Mouse (Mus musculus) limb, embryonic 12.5 days (tissue): ENCODE results near the gene Ocln. TPM values are rescaled to one million over a fixed set of nuclear protein-coding genes. Genes with fewer than 3 reads are reported as not detected.
"Not testable (repeated sequence)": the region's sequence is repeated elsewhere in the genome, so short reads cannot be mapped to it uniquely, and the experiment has no call there.

ENCODE experiments used
- ATAC-seq: fragments of 200-750 bp; cut with Nextera tagmentation; 2 replicates; pipeline ENCODE4 v1.8.0; 2017; ENCODE audit warnings: low read depth, moderate TSS enrichment; ENCODE audit not compliant: insufficient number of reproducible peaks, insufficient read depth, low FRiP score, low TSS enrichment
- H3K27ac ChIP-seq: fragments of 300-500 bp; sonication (generic); 2 replicates; pipeline ENCODE4 v1.5.1; 2016; ENCODE audit warnings: mild to moderate bottlenecking, moderate library complexity
- H3K27me3 ChIP-seq: fragments of 300-500 bp; sonication (generic); 2 replicates; pipeline ENCODE4 v1.6.1; 2016; ENCODE audit warnings: mild to moderate bottlenecking, moderate library complexity
- H3K36me3 ChIP-seq: fragments of 300-500 bp; sonication (generic); 2 replicates; pipeline ENCODE4 v1.6.1; 2016; ENCODE audit warnings: mild to moderate bottlenecking, moderate library complexity
- H3K4me1 ChIP-seq: fragments of 300-500 bp; sonication (generic); replicated peaks from 2 replicates; pipeline ENCODE4 v1.6.1; 2016
- H3K4me2 ChIP-seq: fragments of 300-500 bp; sonication (generic); 2 replicates; pipeline ENCODE4 v1.6.1; 2016; ENCODE audit warnings: mild to moderate bottlenecking, moderate library complexity
- H3K4me3 ChIP-seq: fragments of 300-500 bp; sonication (generic); replicated peaks from 2 replicates; pipeline ENCODE4 v1.5.1; 2016; ENCODE audit warnings: mild to moderate bottlenecking
- H3K9ac ChIP-seq: fragments of 300-500 bp; sonication (generic); replicated peaks from 2 replicates; pipeline ENCODE4 v1.6.1; 2016; ENCODE audit warnings: mild to moderate bottlenecking, moderate library complexity
- H3K9me3 ChIP-seq: fragments of 300-500 bp; sonication (generic); 2 replicates; pipeline ENCODE4 v1.6.1; 2016; ENCODE audit warnings: mild to moderate bottlenecking, moderate library complexity
- WGBS: fragments of 180-500 bp; shearing (Covaris S2); methylation state at CpG from one replicate; pipeline ENCODE4 v1.1.7; 2016; 5-methylcytosine and 5-hydroxymethylcytosine counted together
- polyA plus RNA-seq: library from polyadenylated mRNA; unstranded; fragments of >200 nt; fragmentation: Nextera tagmentation; extraction: Ambion mirVana; gene quantifications from 2 replicates; pipeline ENCODE4 v1.2.1, GENCODE M21; 2016

Gene Ocln
- polyA plus RNA-seq, 1 experiment from 2014 or later, result 1.6 TPM

GRCm38 (mm10) chr13:100516213-100517105 lies 36.1 kb downstream of the Ocln start:
- no peaks in the 10 kb centered on the region for H3K36me3 ChIP-seq
- H3K27me3 ChIP-seq, result no peaks in the 10 kb centered on the region
- H3K27ac ChIP-seq, result peak overlapping the region; percentile 84
- ATAC-seq, result peak; percentile 54; the same call in 1 of the 2 replicates
- no peak overlapping the region for H3K4me3 ChIP-seq
- peaks cover 12% of the 10 kb centered on the region for H3K4me1 ChIP-seq
- 35% methylated on average over 12 of the region's 12 CpGs for WGBS
- no peak overlapping the region for H3K4me2 ChIP-seq
- no peaks in the 10 kb centered on the region for H3K9me3 ChIP-seq
- H3K9ac ChIP-seq, result no peak overlapping the region

- Histone ChIP-seq H3K4me1 (peaks cover 12% of the 10 kb centered on the region), H3K9me3 (no peaks in the 10 kb centered on the region), H3K4me2 (no peak overlapping the region), H3K4me3 (no peak overlapping the region), H3K27me3 (no peaks in the 10 kb centered on the region), H3K9ac (no peak overlapping the region), H3K36me3 (no peaks in the 10 kb centered on the region), H3K27ac (no peak overlapping the region)
- ATAC-seq, result no peak
- 89% methylated on average over 2 of the region's 2 CpGs for WGBS
Observed at GRCm38 (mm10) chr13:100512792-100513191, 39.7 kb downstream of the Ocln start.

GRCm38 (mm10) chr13:100511860-100512364 lies 40.6 kb downstream of the Ocln start:
- no peak for ATAC-seq
- peaks cover 9% of the 10 kb centered on the region for H3K4me1 ChIP-seq
- no peak overlapping the region for H3K9ac ChIP-seq
- whole genome bisulfite sequencing, result 87% methylated on average over 4 of the region's 4 CpGs
- H3K27ac ChIP-seq, result no peak overlapping the region
- no peaks in the 10 kb centered on the region for H3K9me3 ChIP-seq
- H3K36me3 ChIP-seq, result no peaks in the 10 kb centered on the region
- H3K4me2 ChIP-seq, result no peak overlapping the region
- H3K27me3 ChIP-seq, result no peaks in the 10 kb centered on the region
- H3K4me3 ChIP-seq, result no peak overlapping the region

GRCm38 (mm10) chr13:100511146-100511859 lies 41.2 kb downstream of the Ocln start:
- Histone ChIP-seq H3K4me2 (no peak overlapping the region), H3K4me3 (no peak overlapping the region), H3K4me1 (peaks cover 3% of the 10 kb centered on the region; the same call in 1 of the 2 replicates), H3K9ac (no peak overlapping the region), H3K27me3 (no peaks in the 10 kb centered on the region), H3K9me3 (no peaks in the 10 kb centered on the region), H3K27ac (no peak overlapping the region), H3K36me3 (no peaks in the 10 kb centered on the region)
- WGBS, result 73% methylated on average over 7 of the region's 7 CpGs
- ATAC-seq, result no peak

- not testable (repeated sequence) for H3K9ac ChIP-seq, ATAC-seq, H3K27ac ChIP-seq, H3K4me1 ChIP-seq, H3K27me3 ChIP-seq, H3K4me3 ChIP-seq, H3K9me3 ChIP-seq, H3K4me2 ChIP-seq, H3K36me3 ChIP-seq
Observed at GRCm38 (mm10) chr13:100499625-100500024, 52.9 kb downstream of the Ocln start.

GRCm38 (mm10) chr13:100495337-100495736 lies 57.2 kb downstream of the Ocln start:
- ATAC-seq, result no peak
- 90% methylated on average over 4 of the region's 4 CpGs for WGBS

GRCm38 (mm10) chr13:100494370-100494769 lies 58.1 kb downstream of the Ocln start:
- not testable (repeated sequence) for H3K4me2 ChIP-seq, ATAC-seq, H3K36me3 ChIP-seq, H3K27ac ChIP-seq, H3K9ac ChIP-seq, H3K9me3 ChIP-seq, H3K4me3 ChIP-seq, H3K27me3 ChIP-seq
- 63% methylated on average over 8 of the region's 8 CpGs for WGBS
- H3K4me1 ChIP-seq, result peaks cover 10% of the 10 kb centered on the region

More at GRCm38 (mm10) chr13:100495337-100495736, 57.2 kb downstream of the Ocln start:
- H3K27me3 ChIP-seq, result no peaks in the 10 kb centered on the region
- H3K9ac ChIP-seq, result no peak overlapping the region
- no peaks in the 10 kb centered on the region for H3K36me3 ChIP-seq
- no peak overlapping the region for H3K4me2 ChIP-seq
- H3K4me1 ChIP-seq, result peaks cover 10% of the 10 kb centered on the region
- H3K27ac ChIP-seq, result no peak overlapping the region
- no peaks in the 10 kb centered on the region for H3K9me3 ChIP-seq
- H3K4me3 ChIP-seq, result no peak overlapping the region

- Histone ChIP-seq H3K9me3 (no peaks in the 10 kb centered on the region), H3K27me3 (no peaks in the 10 kb centered on the region), H3K4me1 (peaks cover 10% of the 10 kb centered on the region), H3K36me3 (peaks cover 10% of the 10 kb centered on the region), H3K4me2 (no peak overlapping the region), H3K4me3 (no peak overlapping the region), H3K9ac (no peak overlapping the region), H3K27ac (no peak overlapping the region)
- ATAC-seq, result no peak
- WGBS, result 76% methylated on average over 8 of the region's 8 CpGs
Observed at GRCm38 (mm10) chr13:100493313-100493712, 59.2 kb downstream of the Ocln start.

GRCm38 (mm10) chr13:100492061-100492787 lies 60.3 kb downstream of the Ocln start, which contains the start of gene Gtf2h2:
TSS of gene Gtf2h2 (minus strand) at chr13:100492579.
- H3K27me3 ChIP-seq, result no peaks in the 10 kb centered on the region
- peaks cover 21% of the 10 kb centered on the region for H3K36me3 ChIP-seq
- H3K9ac ChIP-seq, result peak within 1 kb of the TSS; percentile 88
- under 1% methylated on average over 51 of the region's 51 CpGs for WGBS
- peak; percentile 58; the same call in 1 of the 2 replicates for ATAC-seq
- peak within 1 kb of the TSS; percentile 71 for H3K4me2 ChIP-seq
- H3K4me1 ChIP-seq, result peaks cover 10% of the 10 kb centered on the region
- H3K27ac ChIP-seq, result peak within 1 kb of the TSS; percentile 92
- H3K4me3 ChIP-seq, result peak within 1 kb of the TSS; percentile 88
- no peaks in the 10 kb centered on the region for H3K9me3 ChIP-seq

GRCm38 (mm10) chr13:100491623-100492022 lies 60.9 kb downstream of the Ocln start:
- H3K9me3 ChIP-seq, result no peaks in the 10 kb centered on the region
- peak overlapping the region; percentile 88 for H3K4me3 ChIP-seq
- 19% methylated on average over 6 of the region's 6 CpGs for WGBS
- peak overlapping the region; percentile 92; the same call in 1 of the 2 replicates for H3K27ac ChIP-seq
- peaks cover 10% of the 10 kb centered on the region for H3K4me1 ChIP-seq
- no peaks in the 10 kb centered on the region for H3K27me3 ChIP-seq
- H3K36me3 ChIP-seq, result peaks cover 27% of the 10 kb centered on the region
- peak overlapping the region; percentile 71 for H3K4me2 ChIP-seq
- H3K9ac ChIP-seq, result peak overlapping the region; percentile 88
- ATAC-seq, result no peak
